Mouse (Mus musculus): ENCODE measurements around the gene Rbm41. TPM values are rescaled to one million over a fixed set of nuclear protein-coding genes. Genes with fewer than 3 reads are reported as not detected.

Gene Rbm41
- polyA plus RNA-seq (2021; fragmentation: Nextera tagmentation) = 0.98 and 1.5 TPM in 2 replicates
- long read RNA-seq, experiment 1 = 0 reads
- long read RNA-seq, experiment 2, partial matches to known transcripts = 0 of 7 reads
- long read RNA-seq, experiment 2, other reads (novel, unspliced or antisense) = 5 of 7 reads

GRCm38 (mm10) chrX:139997740-139998690 lies at the start of gene Rbm41:
Gene Rbm41 (minus strand): TSS chrX:139998595.

GRCm38 (mm10) chrX:139870938-139871791 lies 127.2 kb downstream of the Rbm41 start, which contains the start of gene Morc4:
Gene Morc4 (minus strand): TSS chrX:139871677.

Other genes with a start within 250 kb of the Rbm41 start
- gene Ripply1, start 216.2 kb downstream of the Rbm41 start, polyA plus RNA-seq (2021; fragmentation: Nextera tagmentation) = not detected in 2 replicates
- gene Cldn2, start 197.8 kb downstream of the Rbm41 start, polyA plus RNA-seq (2021; fragmentation: Nextera tagmentation) = 0.34 and 8.4 TPM in 2 replicates
- 0.43 and 0.89 TPM in 2 replicates for gene Morc4, start 126.9 kb downstream of the Rbm41 start, polyA plus RNA-seq (2021; fragmentation: Nextera tagmentation)
- gene Nup62cl, start 64.1 kb upstream of the Rbm41 start, polyA plus RNA-seq (2021; fragmentation: Nextera tagmentation) = 0.30 and 0.69 TPM in 2 replicates
- 0.13 and 0.15 TPM in 2 replicates for gene Pih1h3b, start 64.3 kb upstream of the Rbm41 start, polyA plus RNA-seq (2021; fragmentation: Nextera tagmentation)